Mouse (Mus musculus) liver, embryonic 15.5 days (tissue): ENCODE results near the gene Fzd2. TPM values are rescaled to one million over a fixed set of nuclear protein-coding genes. Genes with fewer than 3 reads are reported as not detected.
"Not testable (repeated sequence)": the region's sequence is repeated elsewhere in the genome, so short reads cannot be mapped to it uniquely, and the experiment has no call there.

ENCODE experiments used
- ATAC-seq: fragments of 200-750 bp; cut with Nextera tagmentation; 2 replicates; pipeline ENCODE4 v1.8.0; 2017; ENCODE audit warnings: moderate number of reproducible peaks, mild to moderate bottlenecking, moderate library complexity; ENCODE audit not compliant: insufficient read depth
- H3K27ac ChIP-seq: fragments of 300-500 bp; sonication (generic); replicated peaks from 2 replicates; pipeline ENCODE4 v1.5.1; 2015; ENCODE audit warnings: mild to moderate bottlenecking, inconsistent platforms
- H3K27me3 ChIP-seq: fragments of 300-500 bp; sonication (generic); 2 replicates; pipeline ENCODE4 v1.6.1; 2015; ENCODE audit warnings: mild to moderate bottlenecking, inconsistent platforms
- H3K36me3 ChIP-seq: fragments of 300-500 bp; sonication (generic); replicated peaks from 2 replicates; pipeline ENCODE4 v1.6.1; 2015; ENCODE audit warnings: moderate library complexity, mild to moderate bottlenecking, inconsistent platforms
- H3K4me1 ChIP-seq: fragments of 300-500 bp; sonication (generic); replicated peaks from 2 replicates; pipeline ENCODE4 v1.6.1; 2015; ENCODE audit warnings: inconsistent platforms
- H3K4me2 ChIP-seq: fragments of 300-500 bp; sonication (generic); 2 replicates; pipeline ENCODE4 v1.6.1; 2015; ENCODE audit warnings: moderate library complexity, mild to moderate bottlenecking, inconsistent platforms
- H3K4me3 ChIP-seq: fragments of 300-500 bp; sonication (generic); replicated peaks from 2 replicates; pipeline ENCODE4 v1.5.1; 2015; ENCODE audit warnings: mild to moderate bottlenecking, inconsistent platforms
- H3K9ac ChIP-seq: fragments of 300-500 bp; sonication (generic); 2 replicates; pipeline ENCODE4 v1.6.1; 2015; ENCODE audit warnings: moderate library complexity, mild to moderate bottlenecking, inconsistent platforms
- H3K9me3 ChIP-seq: fragments of 300-500 bp; sonication (generic); replicated peaks from 2 replicates; pipeline ENCODE4 v1.6.1; 2016; ENCODE audit warnings: inconsistent platforms
- WGBS: fragments of 180-500 bp; shearing (Covaris S2); methylation state at CpG from one replicate; pipeline ENCODE4 v1.1.7; 2015; ENCODE audit warnings: mixed read lengths; ENCODE audit not compliant: insufficient replicate concordance; 5-methylcytosine and 5-hydroxymethylcytosine counted together
- polyA plus RNA-seq: library from polyadenylated mRNA; unstranded; fragments of >200 nt; fragmentation: Nextera tagmentation; extraction: Ambion mirVana; gene quantifications from 2 replicates; pipeline ENCODE4 v1.2.1, GENCODE M21; 2015

The Fzd2 gene
- polyA plus RNA-seq, 1 experiment from 2014 or later, result 0.41 TPM

- H3K4me2 ChIP-seq, result no peak overlapping the region
- ATAC-seq, result no peak
- no peak overlapping the region for H3K27ac ChIP-seq
- H3K4me1 ChIP-seq, result peaks cover 9% of the 10 kb centered on the region
- H3K4me3 ChIP-seq, result no peak overlapping the region
- H3K27me3 ChIP-seq, result peaks cover 99% of the 10 kb centered on the region
- no peak overlapping the region for H3K9ac ChIP-seq
- no peaks in the 10 kb centered on the region for H3K9me3 ChIP-seq
- WGBS, result 14% methylated on average over 12 of the region's 12 CpGs
- no peaks in the 10 kb centered on the region for H3K36me3 ChIP-seq
Measured at GRCm38 (mm10) chr11:102606751-102607171, 2.6 kb downstream of the Fzd2 start.

- not testable (repeated sequence) for H3K36me3 ChIP-seq, H3K9ac ChIP-seq, H3K4me3 ChIP-seq, H3K9me3 ChIP-seq, H3K4me2 ChIP-seq, ATAC-seq, H3K4me1 ChIP-seq, H3K27ac ChIP-seq
- 24% methylated on average over 12 of the region's 12 CpGs for WGBS
- H3K27me3 ChIP-seq, result peaks cover 97% of the 10 kb centered on the region
Measured at GRCm38 (mm10) chr11:102607201-102607600, 3.0 kb downstream of the Fzd2 start.

GRCm38 (mm10) chr11:102607686-102608548 is 3.7 kb downstream of the Fzd2 start:
- Histone ChIP-seq H3K4me2 (no peak overlapping the region), H3K4me1 (peaks cover 9% of the 10 kb centered on the region), H3K9me3 (no peaks in the 10 kb centered on the region), H3K36me3 (no peaks in the 10 kb centered on the region), H3K27me3 (peaks cover 90% of the 10 kb centered on the region), H3K27ac (no peak overlapping the region), H3K4me3 (no peak overlapping the region), H3K9ac (no peak overlapping the region)
- 48% methylated on average over 10 of the region's 10 CpGs for WGBS
- ATAC-seq, result no peak

- H3K4me2 ChIP-seq, result no peak overlapping the region
- no peak for ATAC-seq
- H3K4me3 ChIP-seq, result no peak overlapping the region
- H3K9ac ChIP-seq, result no peak overlapping the region
- H3K36me3 ChIP-seq, result no peaks in the 10 kb centered on the region
- H3K27ac ChIP-seq, result no peak overlapping the region
- H3K27me3 ChIP-seq, result peaks cover 83% of the 10 kb centered on the region
- H3K9me3 ChIP-seq, result no peaks in the 10 kb centered on the region
- peaks cover 9% of the 10 kb centered on the region for H3K4me1 ChIP-seq
- WGBS, result 39% methylated on average over 4 of the region's 4 CpGs
Measured at GRCm38 (mm10) chr11:102608691-102609090, 4.5 kb downstream of the Fzd2 start.

- Histone ChIP-seq H3K9me3 (no peaks in the 10 kb centered on the region), H3K4me2 (no peak overlapping the region), H3K27ac (no peak overlapping the region), H3K4me1 (peaks cover 7% of the 10 kb centered on the region), H3K9ac (no peak overlapping the region), H3K4me3 (no peak overlapping the region), H3K27me3 (peaks cover 75% of the 10 kb centered on the region), H3K36me3 (no peaks in the 10 kb centered on the region)
- ATAC-seq, result no peak
- 53% methylated on average over 8 of the region's 8 CpGs for WGBS
Measured at GRCm38 (mm10) chr11:102609483-102609882, 5.3 kb downstream of the Fzd2 start.

GRCm38 (mm10) chr11:102610260-102610659 is 6.1 kb downstream of the Fzd2 start:
- no peak overlapping the region for H3K4me3 ChIP-seq
- peaks cover under 1% of the 10 kb centered on the region; the same call in 1 of the 2 replicates for H3K4me1 ChIP-seq
- H3K27me3 ChIP-seq, result peaks cover 67% of the 10 kb centered on the region
- no peak overlapping the region for H3K4me2 ChIP-seq
- WGBS, result 52% methylated on average over 4 of the region's 4 CpGs
- H3K36me3 ChIP-seq, result no peaks in the 10 kb centered on the region
- no peaks in the 10 kb centered on the region for H3K9me3 ChIP-seq
- H3K27ac ChIP-seq, result no peak overlapping the region
- H3K9ac ChIP-seq, result no peak overlapping the region
- ATAC-seq, result no peak

GRCm38 (mm10) chr11:102610675-102611316 is 6.6 kb downstream of the Fzd2 start:
- no peaks in the 10 kb centered on the region for H3K36me3 ChIP-seq
- ATAC-seq, result no peak
- H3K27me3 ChIP-seq, result peaks cover 61% of the 10 kb centered on the region
- no peak overlapping the region for H3K4me3 ChIP-seq
- no peak overlapping the region for H3K27ac ChIP-seq
- no peak overlapping the region for H3K4me2 ChIP-seq
- H3K9me3 ChIP-seq, result no peaks in the 10 kb centered on the region
- WGBS, result 37% methylated on average over 9 of the region's 9 CpGs
- no peaks in the 10 kb centered on the region for H3K4me1 ChIP-seq
- H3K9ac ChIP-seq, result no peak overlapping the region

- Histone ChIP-seq H3K36me3 (no peaks in the 10 kb centered on the region), H3K9me3 (no peaks in the 10 kb centered on the region), H3K9ac (no peak overlapping the region), H3K4me2 (no peak overlapping the region), H3K27ac (no peak overlapping the region), H3K27me3 (peaks cover 56% of the 10 kb centered on the region), H3K4me1 (no peaks in the 10 kb centered on the region), H3K4me3 (no peak overlapping the region)
- WGBS, result 18% methylated on average over 6 of the region's 6 CpGs
- no peak for ATAC-seq
Measured at GRCm38 (mm10) chr11:102611317-102611705, 7.1 kb downstream of the Fzd2 start.

- WGBS, result 52% methylated on average over 2 of the region's 2 CpGs
- no peak overlapping the region for H3K27ac ChIP-seq
- no peak overlapping the region for H3K9ac ChIP-seq
- no peaks in the 10 kb centered on the region for H3K9me3 ChIP-seq
- no peaks in the 10 kb centered on the region for H3K36me3 ChIP-seq
- H3K27me3 ChIP-seq, result peaks cover 4% of the 10 kb centered on the region; the same call in 1 of the 2 replicates
- H3K4me2 ChIP-seq, result no peak overlapping the region
- no peaks in the 10 kb centered on the region for H3K4me1 ChIP-seq
- ATAC-seq, result no peak
- H3K4me3 ChIP-seq, result no peak overlapping the region
Measured at GRCm38 (mm10) chr11:102619449-102619848, 15.3 kb downstream of the Fzd2 start.

- 31% methylated on average over 17 of the region's 17 CpGs for WGBS
- Histone ChIP-seq H3K36me3 (no peaks in the 10 kb centered on the region), H3K27ac (no peak overlapping the region), H3K9ac (no peak overlapping the region), H3K27me3 (peaks cover 4% of the 10 kb centered on the region; the same call in 1 of the 2 replicates), H3K4me3 (no peak overlapping the region), H3K9me3 (no peaks in the 10 kb centered on the region), H3K4me1 (no peaks in the 10 kb centered on the region), H3K4me2 (no peak overlapping the region)
- ATAC-seq, result no peak
Measured at GRCm38 (mm10) chr11:102623876-102624789, 19.9 kb downstream of the Fzd2 start.
